Mouse (Mus musculus) stomach, embryonic 16.5 days (tissue): Measurements from ENCODE around the gene Tbc1d22b. TPM values are rescaled to one million over a fixed set of nuclear protein-coding genes. Genes with fewer than 3 reads are reported as not detected.

Experiments used
- ATAC-seq: fragments of 200-750 bp; cut with Nextera tagmentation; 2 replicates; pipeline ENCODE4 v1.8.0; 2017; ENCODE audit warnings: moderate number of reproducible peaks, moderate TSS enrichment; ENCODE audit not compliant: insufficient read depth, low FRiP score
- H3K27ac ChIP-seq: fragments of 300-500 bp; sonication (generic); 2 replicates; pipeline ENCODE4 v1.5.1; 2014; ENCODE audit warnings: low read length
- H3K27me3 ChIP-seq: fragments of 300-500 bp; sonication (generic); 2 replicates; pipeline ENCODE4 v1.6.1; 2014; ENCODE audit warnings: low read length, control low read depth, mixed read lengths; ENCODE audit not compliant: control insufficient read depth, insufficient read depth
- H3K36me3 ChIP-seq: fragments of 300-500 bp; sonication (generic); 2 replicates; pipeline ENCODE4 v1.6.1; 2014; ENCODE audit warnings: low read length; ENCODE audit not compliant: control insufficient read depth, insufficient read depth
- H3K4me1 ChIP-seq: fragments of 300-500 bp; sonication (generic); 2 replicates; pipeline ENCODE4 v1.6.1; 2014; ENCODE audit warnings: low read length, control low read depth, mixed read lengths; ENCODE audit not compliant: control insufficient read depth, insufficient read depth
- H3K4me2 ChIP-seq: fragments of 300-500 bp; sonication (generic); 2 replicates; pipeline ENCODE4 v1.6.1; 2014; ENCODE audit warnings: low read depth, low read length, mixed read lengths
- H3K4me3 ChIP-seq: fragments of 300-500 bp; sonication (generic); replicated peaks from 2 replicates; pipeline ENCODE4 v1.5.1; 2014; ENCODE audit warnings: mild to moderate bottlenecking, low read length
- H3K9ac ChIP-seq: fragments of 300-500 bp; sonication (generic); 2 replicates; pipeline ENCODE4 v1.6.1; 2014; ENCODE audit warnings: low read length
- H3K9me3 ChIP-seq: fragments of 300-500 bp; sonication (generic); replicated peaks from 2 replicates; pipeline ENCODE4 v1.6.1; 2016; ENCODE audit warnings: low read length, control low read depth; ENCODE audit not compliant: control insufficient read depth
- WGBS: fragments of 180-500 bp; shearing (Covaris S2); extraction: QIAGEN DNeasy Blood & Tissue Kit; methylation state at CpG from one replicate; pipeline ENCODE4 v1.1.7; 2014; 5-methylcytosine and 5-hydroxymethylcytosine counted together
- polyA plus RNA-seq: library from polyadenylated mRNA; unstranded; fragments of >200 nt; fragmentation: Nextera tagmentation; extraction: Ambion mirVana; gene quantifications from 2 replicates; pipeline ENCODE4 v1.2.1, GENCODE M21; 2015

The Tbc1d22b gene
- polyA plus RNA-seq, 1 experiment from 2014 or later, result 12.2 TPM

GRCm38 (mm10) chr17:29551019-29551418 lies 1.4 kb downstream of the Tbc1d22b start:
- H3K9me3 ChIP-seq, result no peaks in the 10 kb centered on the region
- H3K4me1 ChIP-seq, result peaks cover 18% of the 10 kb centered on the region
- H3K4me2 ChIP-seq, result peak overlapping the region; percentile 85
- WGBS, result 42% methylated on average over 6 of the region's 6 CpGs
- H3K36me3 ChIP-seq, result no peaks in the 10 kb centered on the region
- no peak overlapping the region for H3K4me3 ChIP-seq
- ATAC-seq, result no peak
- 0 out of 2 replicates have a peak overlapping the region, but pooled peaks have one; percentile 97 for H3K9ac ChIP-seq
- H3K27me3 ChIP-seq, result no peaks in the 10 kb centered on the region
- no peak overlapping the region for H3K27ac ChIP-seq

DNA sequence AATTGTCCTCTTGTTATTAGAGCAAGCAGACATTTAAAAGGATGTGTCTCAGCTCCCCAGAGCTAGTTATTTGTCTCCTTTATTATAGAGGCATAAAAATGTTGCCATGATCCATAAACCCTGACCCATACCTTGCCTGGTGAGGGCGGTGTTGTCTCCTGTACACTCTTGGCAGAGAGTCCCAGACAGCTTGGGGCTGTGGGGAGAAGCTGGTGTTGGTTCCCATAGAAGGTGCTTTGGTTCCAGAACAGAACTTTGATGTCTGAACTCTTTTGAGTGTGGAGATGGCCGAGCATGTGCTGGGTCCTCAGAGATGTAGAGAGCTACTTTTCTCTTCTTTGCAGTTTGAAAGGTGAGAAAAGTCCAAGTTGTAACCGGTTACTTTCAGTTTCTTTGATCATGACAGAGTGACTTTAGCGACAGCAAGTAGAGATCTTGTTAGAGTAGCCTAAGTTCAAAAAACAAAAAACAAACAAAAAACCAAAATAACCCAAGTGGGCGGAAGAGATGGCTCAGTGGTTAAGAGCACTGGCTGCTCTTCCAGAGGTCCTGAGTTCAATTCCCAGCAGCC lies 2.7 kb downstream of the Tbc1d22b start, which contains the start of gene Tmem217:
Gene Tmem217 (minus strand): TSS at position 224 of the 571 bp plus-strand sequence.
- Histone ChIP-seq H3K4me3 (no peak within 1 kb of the TSS), H3K9ac (no peak within 1 kb of the TSS), H3K27ac (no peak within 1 kb of the TSS), H3K4me1 (peaks cover 28% of the 10 kb centered on the region), H3K36me3 (no peaks in the 10 kb centered on the region), H3K9me3 (no peaks in the 10 kb centered on the region), H3K27me3 (no peaks in the 10 kb centered on the region), H3K4me2 (0 out of 2 replicates have a peak within 1 kb of the TSS, but pooled peaks have one; percentile 85)
- ATAC-seq, result no peak
- 90% methylated on average over 5 of the region's 5 CpGs for WGBS

- no peak overlapping the region for H3K27ac ChIP-seq
- no peaks in the 10 kb centered on the region for H3K27me3 ChIP-seq
- no peak overlapping the region for H3K4me2 ChIP-seq
- no peaks in the 10 kb centered on the region for H3K36me3 ChIP-seq
- H3K4me3 ChIP-seq, result no peak overlapping the region
- no peaks in the 10 kb centered on the region for H3K9me3 ChIP-seq
- no peak overlapping the region for H3K9ac ChIP-seq
- no peak for ATAC-seq
- peaks cover 26% of the 10 kb centered on the region for H3K4me1 ChIP-seq
Measured at GRCm38 (mm10) chr17:29554176-29554575, 4.6 kb downstream of the Tbc1d22b start.

- ATAC-seq, result no peak
- H3K9ac ChIP-seq, result peak overlapping the region; percentile 48; the same call in 1 of the 2 replicates
- 67% methylated on average over 10 of the region's 10 CpGs for WGBS
- no peak overlapping the region for H3K4me3 ChIP-seq
- H3K36me3 ChIP-seq, result no peaks in the 10 kb centered on the region
- no peak overlapping the region for H3K4me2 ChIP-seq
- peak overlapping the region; percentile 83 for H3K27ac ChIP-seq
- H3K9me3 ChIP-seq, result no peaks in the 10 kb centered on the region
- no peaks in the 10 kb centered on the region for H3K27me3 ChIP-seq
- peaks cover 10% of the 10 kb centered on the region for H3K4me1 ChIP-seq
Measured at GRCm38 (mm10) chr17:29556456-29556855, 6.9 kb downstream of the Tbc1d22b start.

GRCm38 (mm10) chr17:29556893-29557292 lies 7.3 kb downstream of the Tbc1d22b start:
- Histone ChIP-seq H3K4me2 (no peak overlapping the region), H3K4me1 (peaks cover 10% of the 10 kb centered on the region), H3K9me3 (no peaks in the 10 kb centered on the region), H3K27ac (peak overlapping the region; percentile 83), H3K9ac (peak overlapping the region; percentile 48; the same call in 1 of the 2 replicates), H3K27me3 (no peaks in the 10 kb centered on the region), H3K4me3 (no peak overlapping the region), H3K36me3 (no peaks in the 10 kb centered on the region)
- peak; percentile 86 for ATAC-seq
- WGBS, result 31% methylated on average over 7 of the region's 7 CpGs

DNA sequence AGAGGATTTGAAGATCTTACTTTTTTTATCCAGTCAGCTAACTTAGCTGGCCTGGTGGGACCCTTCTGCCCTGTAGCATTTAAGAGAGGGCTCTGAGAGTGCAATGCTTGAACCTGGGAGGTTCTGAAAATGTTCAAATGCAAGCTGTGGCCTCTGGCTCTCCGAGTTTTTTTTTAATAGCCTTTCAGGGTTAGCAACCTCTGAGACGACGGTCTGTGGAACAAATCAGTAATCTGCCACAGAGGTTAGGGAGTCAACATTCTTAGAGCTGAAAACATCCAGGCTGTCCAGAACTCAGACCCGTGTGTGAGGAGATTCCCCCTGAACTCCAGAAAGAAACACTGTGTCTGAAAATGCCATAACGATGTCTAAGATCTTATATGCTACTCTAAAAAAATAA lies 8.9 kb downstream of the Tbc1d22b start:
- Histone ChIP-seq H3K9ac (no peak overlapping the region), H3K4me2 (no peak overlapping the region), H3K27ac (no peak overlapping the region), H3K4me3 (no peak overlapping the region), H3K9me3 (no peaks in the 10 kb centered on the region), H3K27me3 (no peaks in the 10 kb centered on the region), H3K36me3 (no peaks in the 10 kb centered on the region), H3K4me1 (peaks cover 10% of the 10 kb centered on the region)
- ATAC-seq, result no peak
- 61% methylated on average over 5 of the region's 5 CpGs for WGBS

DNA sequence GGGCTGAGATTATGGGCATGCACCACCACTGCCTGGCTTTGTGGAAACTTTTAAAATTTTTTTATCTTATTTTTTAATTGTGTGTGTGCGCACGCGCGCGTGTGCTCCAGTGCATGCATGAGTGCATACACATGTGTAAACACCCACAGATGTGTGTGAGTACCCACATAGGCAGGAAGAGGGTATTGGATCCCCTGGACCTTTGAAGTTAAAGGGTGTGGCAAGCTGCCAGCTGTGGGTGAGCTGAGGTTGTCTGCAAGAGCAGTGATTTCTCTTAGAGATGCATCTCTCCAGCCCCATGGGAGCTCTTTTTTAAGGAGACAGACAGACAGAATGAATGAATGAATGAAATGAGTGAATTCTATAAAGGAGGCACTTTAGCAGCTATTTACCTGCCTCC lies 15.9 kb downstream of the Tbc1d22b start:
- no peak for ATAC-seq
- H3K36me3 ChIP-seq, result 0 out of 2 replicates have a peak, but pooled peaks cover 3% of the 10 kb centered on the region
- no peak overlapping the region for H3K4me3 ChIP-seq
- H3K9ac ChIP-seq, result no peak overlapping the region
- 98% methylated on average over 5 of the region's 5 CpGs for WGBS
- H3K9me3 ChIP-seq, result no peaks in the 10 kb centered on the region
- H3K4me2 ChIP-seq, result no peak overlapping the region
- no peaks in the 10 kb centered on the region for H3K4me1 ChIP-seq
- H3K27ac ChIP-seq, result no peak overlapping the region
- no peaks in the 10 kb centered on the region for H3K27me3 ChIP-seq

- Histone ChIP-seq H3K27me3 (no peaks in the 10 kb centered on the region), H3K4me1 (no peaks in the 10 kb centered on the region), H3K9ac (no peak overlapping the region), H3K27ac (no peak overlapping the region), H3K4me3 (no peak overlapping the region), H3K4me2 (no peak overlapping the region), H3K9me3 (no peaks in the 10 kb centered on the region), H3K36me3 (peaks cover 7% of the 10 kb centered on the region; the same call in 1 of the 2 replicates)
- ATAC-seq, result no peak
- 88% methylated on average over 15 of the region's 15 CpGs for WGBS
Measured at GRCm38 (mm10) chr17:29568435-29568834, 18.9 kb downstream of the Tbc1d22b start.

DNA sequence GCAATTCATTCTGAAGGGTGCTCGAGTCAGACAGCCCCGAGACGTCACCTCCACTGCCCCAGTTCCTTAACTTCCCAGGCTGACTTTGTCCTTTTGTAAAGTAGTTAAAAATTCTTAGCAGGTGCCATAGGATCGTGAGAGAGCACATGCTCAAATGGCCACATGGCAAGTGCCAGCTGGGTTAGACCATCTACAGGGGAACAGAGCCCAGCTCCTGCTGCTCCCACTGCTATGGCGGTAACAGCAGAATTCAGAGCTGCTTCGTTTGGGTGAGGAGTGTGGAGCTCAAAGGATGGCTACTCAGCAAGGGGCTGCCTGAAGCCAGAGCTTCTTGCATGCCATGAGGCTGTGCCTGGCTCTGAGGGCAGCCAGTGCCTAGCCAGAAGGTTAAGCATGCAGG lies 20.2 kb downstream of the Tbc1d22b start:
- Histone ChIP-seq H3K36me3 (peaks cover 7% of the 10 kb centered on the region; the same call in 1 of the 2 replicates), H3K9ac (no peak overlapping the region), H3K4me3 (no peak overlapping the region), H3K27me3 (no peaks in the 10 kb centered on the region), H3K4me1 (no peaks in the 10 kb centered on the region), H3K27ac (no peak overlapping the region), H3K9me3 (no peaks in the 10 kb centered on the region), H3K4me2 (no peak overlapping the region)
- 88% methylated on average over 6 of the region's 6 CpGs for WGBS
- no peak for ATAC-seq
